Mouse (Mus musculus): ENCODE measurements at regions not wholly inside any gene's neighbourhood (a gene's known extent, or its start where the extent isn't known, plus 50 kb on each side); places are given as distances from the start of the nearest gene placed in this dataset.

DNA sequence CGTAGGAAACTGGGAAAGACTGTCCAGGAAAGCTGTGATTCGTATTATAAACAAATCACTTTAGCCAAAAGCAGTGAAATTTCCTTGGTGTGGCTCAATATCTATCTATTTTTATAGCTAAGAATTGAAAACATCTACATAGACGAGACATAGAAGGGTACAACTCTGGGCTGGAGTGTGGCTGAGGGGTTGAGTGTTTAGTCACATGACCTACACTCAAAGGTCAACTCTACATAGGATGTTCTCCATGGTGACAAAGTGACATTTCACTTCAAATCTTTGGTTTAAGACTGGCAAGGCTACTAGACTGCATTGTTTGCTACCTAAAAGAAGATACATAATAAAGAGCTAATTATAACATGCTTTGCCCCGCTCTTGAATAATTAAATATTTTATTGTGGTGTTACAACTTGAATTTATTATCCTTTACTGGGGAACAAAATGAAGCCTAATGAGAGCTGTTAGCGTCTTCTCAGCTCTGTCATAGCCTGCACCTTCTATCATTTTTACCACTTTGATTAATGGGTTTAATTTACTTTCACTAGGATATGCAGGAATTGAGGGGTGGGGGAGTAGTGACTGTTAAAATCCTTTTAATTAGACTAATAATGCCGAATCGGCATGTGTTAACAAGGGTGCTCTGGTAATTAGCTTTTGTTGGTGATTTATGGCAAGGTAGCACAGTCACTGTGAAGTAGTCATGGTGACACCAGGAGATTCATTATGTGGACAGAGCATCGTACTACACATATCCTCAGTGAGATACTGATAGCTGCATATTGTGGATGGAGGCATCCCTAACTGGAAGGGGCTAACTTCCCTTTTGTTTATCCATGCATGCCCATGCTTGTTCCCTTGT is 57.7 kb upstream of the Gm10234 start:
- no peak overlapping the region for H3K4me3 ChIP-seq (ENCODE audit: insufficient read depth, low read depth, low read length)
- 56% methylated on average over 8 of the region's 8 CpGs for WGBS
- TF ChIP-seq CTCF (IDR thresholded peaks at IDR 0.05; ENCODE audit: insufficient read depth, low read depth, low read length) (no peak), POLR2A (IDR thresholded peaks at IDR 0.05; ENCODE audit: insufficient read depth, low read depth, low read length) (no peak)
- no peak overlapping the region for H3K27ac ChIP-seq (ENCODE audit: insufficient read depth, low read depth, low read length)
- no peaks in the 10 kb centered on the region for H3K4me1 ChIP-seq (ENCODE audit: control insufficient read depth, insufficient read depth, low read length)

DNA sequence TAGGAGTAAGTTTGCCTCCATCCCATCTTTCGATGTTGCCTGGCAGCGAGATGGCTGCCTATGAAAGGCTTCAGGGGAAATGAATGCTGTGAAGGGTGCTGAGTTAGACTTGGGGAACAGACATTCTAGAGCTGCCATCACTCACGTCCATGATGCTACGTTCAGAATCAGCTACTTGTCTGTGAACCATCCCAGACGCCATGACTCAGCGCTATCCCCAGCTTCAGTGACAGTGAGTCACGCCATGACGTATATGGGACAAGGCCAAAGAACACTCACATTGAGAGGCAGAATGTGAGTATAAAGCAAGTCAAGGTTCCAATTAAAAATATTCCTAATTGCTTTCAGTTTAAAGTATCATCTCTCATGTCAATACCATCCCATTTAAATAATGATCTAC is 52.4 kb upstream of the Gm10234 start:
- Histone ChIP-seq H3K4me3 (ENCODE audit: insufficient read depth, low read depth, low read length) (no peak overlapping the region), H3K4me1 (ENCODE audit: control insufficient read depth, insufficient read depth, low read length) (no peaks in the 10 kb centered on the region), H3K27ac (ENCODE audit: insufficient read depth, low read depth, low read length) (no peak overlapping the region)
- 95% methylated on average over 8 of the region's 8 CpGs for WGBS
- TF ChIP-seq POLR2A (IDR thresholded peaks at IDR 0.05; ENCODE audit: insufficient read depth, low read depth, low read length): no peak
- no peak for TF ChIP-seq CTCF (IDR thresholded peaks at IDR 0.05; ENCODE audit: insufficient read depth, low read depth, low read length)

Measured in olfactory bulb, adult 2 months (tissue).